Mouse (Mus musculus) ZHBTc4 (cell line): ENCODE measurements around the gene Arhgef38.

Experiments used
- DNase-seq: peaks from one replicate; pipeline ENCODE4 v3.0.0-alpha.2; 2011; ENCODE audit warnings: low read depth, low spot score

Gene Arhgef38

DNA sequence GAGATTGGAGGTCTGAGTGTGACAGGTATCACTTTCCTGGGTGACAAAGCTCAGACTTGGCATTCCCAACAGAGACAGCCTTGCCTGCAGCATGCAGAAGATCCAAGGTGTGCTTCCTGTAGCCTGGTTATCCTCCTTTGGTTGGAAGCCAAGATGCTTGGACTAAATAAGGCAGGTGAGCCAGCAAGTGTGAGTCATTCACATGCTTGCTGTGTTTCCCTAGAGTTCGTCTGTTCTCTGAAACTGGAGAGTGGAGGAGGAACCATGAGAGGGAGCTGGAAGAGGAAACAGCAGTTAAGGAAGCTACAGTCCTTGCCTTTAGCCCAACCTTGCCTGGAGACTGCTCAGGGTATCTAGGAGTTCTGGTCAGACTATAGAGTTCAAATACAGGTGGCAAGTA is 69.6 kb downstream of the Arhgef38 start:
- DNase-seq, result no peak

GRCm38 (mm10) chr3:133163913-133164406 is 70.8 kb downstream of the Arhgef38 start:
- no peak for DNase-seq

- no peak for DNase-seq
Measured at GRCm38 (mm10) chr3:133163174-133163573, 71.6 kb downstream of the Arhgef38 start.

- no peak for DNase-seq
Measured at GRCm38 (mm10) chr3:133161407-133161806, 73.3 kb downstream of the Arhgef38 start.

- no peak for DNase-seq
Measured at GRCm38 (mm10) chr3:133158260-133158659, 76.5 kb downstream of the Arhgef38 start.

- DNase-seq, result no peak
Measured at GRCm38 (mm10) chr3:133154683-133155082, 80.1 kb downstream of the Arhgef38 start.

GRCm38 (mm10) chr3:133153629-133154028 is 81.1 kb downstream of the Arhgef38 start:
- DNase-seq, result no peak

GRCm38 (mm10) chr3:133152831-133153230 is 81.9 kb downstream of the Arhgef38 start:
- DNase-seq, result no peak

DNA sequence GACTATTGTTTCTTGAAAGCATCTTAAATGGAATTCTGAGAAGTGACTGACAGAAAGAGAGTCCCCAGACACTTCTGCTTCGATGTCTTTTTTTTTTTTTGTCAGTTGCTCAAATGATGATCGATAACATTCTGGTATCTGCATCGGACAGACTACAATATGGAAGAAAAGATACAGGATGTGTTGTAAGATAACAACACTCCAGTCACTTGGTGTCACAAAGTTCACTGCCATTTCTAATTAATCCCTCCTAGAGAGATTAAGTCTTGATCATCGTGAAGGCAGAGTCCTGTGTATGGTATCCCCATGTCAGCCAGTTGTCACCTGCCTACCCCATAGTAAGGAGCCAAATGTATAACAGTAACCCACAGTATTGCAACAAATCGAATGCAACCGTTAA is 83.1 kb downstream of the Arhgef38 start:
- DNase-seq, result no peak

GRCm38 (mm10) chr3:133144511-133145147 is 90.1 kb downstream of the Arhgef38 start:
- DNase-seq, result no peak

- no peak for DNase-seq
Measured at GRCm38 (mm10) chr3:133141877-133142276, 92.9 kb downstream of the Arhgef38 start.

DNA sequence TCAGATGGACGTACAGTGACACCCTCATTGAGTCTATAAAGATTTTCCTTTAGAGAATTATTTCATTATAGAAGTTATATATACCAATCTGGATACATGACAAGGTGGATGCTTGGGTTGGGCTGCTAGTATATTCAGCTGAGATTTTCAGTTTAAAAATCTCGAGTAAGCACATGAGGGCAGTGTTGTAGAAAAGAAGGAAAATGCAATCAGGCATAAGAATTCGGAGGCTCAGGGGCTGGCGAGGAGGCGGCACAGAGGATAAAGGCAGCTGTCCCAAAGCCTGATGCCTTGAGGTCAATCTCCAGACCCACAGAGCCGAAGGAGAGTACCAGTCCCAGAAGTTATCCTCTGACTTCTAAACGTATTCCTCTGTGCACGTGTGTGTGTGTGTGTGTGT is 102.1 kb downstream of the Arhgef38 start:
- no peak for DNase-seq

DNA sequence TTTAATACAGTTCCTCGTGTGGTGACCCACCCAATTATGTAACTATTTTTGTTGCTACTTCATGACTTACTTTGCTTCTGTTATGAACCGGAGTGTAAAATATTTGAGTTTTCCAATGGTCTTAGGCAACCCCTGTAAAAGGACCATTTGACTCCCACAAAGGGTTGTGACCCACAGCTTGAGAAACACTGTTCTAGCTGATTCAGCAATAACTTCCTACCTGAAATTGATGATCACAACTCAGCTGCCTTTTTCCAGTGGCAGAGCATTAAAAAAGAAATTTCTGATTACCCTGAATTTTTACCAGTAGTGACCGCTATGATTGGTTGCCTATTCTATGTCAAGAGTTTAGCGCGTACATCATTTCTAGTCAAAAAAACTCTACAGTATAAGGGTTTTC is 103.4 kb downstream of the Arhgef38 start:
- no peak for DNase-seq

- DNase-seq, result no peak
Measured at GRCm38 (mm10) chr3:133113281-133113680, 121.5 kb downstream of the Arhgef38 start.

DNA sequence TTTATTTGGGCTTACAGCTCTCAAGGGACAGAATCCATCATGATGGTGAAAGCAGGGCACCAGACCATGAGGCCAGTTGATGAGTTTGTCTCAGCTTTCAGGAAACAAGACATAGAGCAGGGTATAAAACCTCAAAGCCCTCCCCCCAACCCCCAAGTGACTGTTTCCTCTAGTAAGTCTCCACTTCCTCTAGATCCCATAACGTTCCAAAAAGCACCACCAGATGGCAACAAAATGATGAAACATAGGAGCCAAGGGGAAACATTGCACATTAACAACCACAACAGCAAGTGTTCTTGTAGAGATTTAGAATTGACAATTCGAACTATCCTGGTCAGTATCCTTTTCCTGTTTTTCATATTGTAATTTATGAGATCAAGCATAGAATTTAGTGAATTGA is 123.0 kb downstream of the Arhgef38 start:
- DNase-seq, result peak; percentile 45

- no peak for DNase-seq
Measured at GRCm38 (mm10) chr3:133109844-133110243, 124.9 kb downstream of the Arhgef38 start.

- DNase-seq, result no peak
Measured at GRCm38 (mm10) chr3:133108731-133109130, 126.0 kb downstream of the Arhgef38 start.

DNA sequence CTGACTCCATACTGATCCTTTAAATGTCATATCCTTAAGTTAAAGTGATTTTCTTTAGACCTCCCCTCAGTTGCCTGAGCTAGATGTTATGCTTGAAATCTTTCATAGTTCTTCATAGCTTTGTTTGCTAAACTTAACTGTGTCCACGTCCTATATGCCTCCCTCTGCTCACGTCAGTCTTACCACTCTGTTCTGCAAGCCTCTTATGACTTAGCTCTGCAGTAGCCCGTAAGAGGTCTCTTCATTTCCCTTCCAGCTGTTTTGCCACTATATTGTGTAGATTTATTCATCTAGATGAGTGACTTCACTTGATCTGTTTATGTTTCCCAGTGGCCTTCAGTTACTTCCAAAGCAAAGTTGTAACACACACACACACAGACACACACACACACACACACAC is 130.3 kb downstream of the Arhgef38 start:
- DNase-seq, result no peak

DNA sequence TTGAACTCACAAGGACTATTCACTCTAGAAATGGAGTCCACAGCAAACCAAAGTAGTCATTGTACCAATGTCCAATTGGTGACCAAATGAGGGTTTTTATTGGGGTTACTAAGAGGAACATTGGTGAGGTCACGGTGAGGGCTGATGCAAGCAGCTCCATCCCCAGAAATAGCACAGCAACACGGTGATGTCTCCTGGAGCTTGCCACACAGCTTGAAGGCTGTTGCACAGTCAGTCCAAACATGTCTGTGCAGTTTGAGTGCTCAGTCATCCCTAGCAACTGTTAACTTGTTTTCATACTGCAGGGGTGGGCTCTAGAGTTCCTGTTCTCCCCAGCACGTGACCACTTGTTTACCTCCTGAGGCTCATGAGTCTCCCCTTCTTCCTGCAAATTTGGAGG is 131.0 kb downstream of the Arhgef38 start:
- no peak for DNase-seq

GRCm38 (mm10) chr3:133098909-133099308 is 135.8 kb downstream of the Arhgef38 start:
- no peak for DNase-seq

DNA sequence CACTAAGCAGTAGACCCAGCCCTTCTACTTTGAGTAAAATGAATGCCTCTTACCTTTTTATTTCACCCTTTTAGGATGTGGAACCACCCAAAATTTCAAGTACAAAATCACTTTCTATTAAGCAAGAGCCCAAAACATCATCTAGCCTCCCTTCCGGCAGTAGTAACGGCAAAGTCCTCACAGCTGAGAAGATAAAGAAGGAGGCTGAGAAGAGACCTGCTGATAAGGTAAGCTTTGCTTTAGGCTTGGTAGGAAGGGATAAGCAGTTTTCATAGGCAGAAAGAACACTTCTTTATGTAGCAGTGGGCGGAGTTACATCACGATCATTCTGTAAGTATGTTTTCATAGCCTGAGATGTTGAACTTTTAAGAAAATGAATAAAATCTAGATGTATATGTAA is 136.4 kb downstream of the Arhgef38 start:
- DNase-seq, result no peak

- DNase-seq, result no peak
Measured at GRCm38 (mm10) chr3:133097936-133098335, 136.8 kb downstream of the Arhgef38 start.

DNA sequence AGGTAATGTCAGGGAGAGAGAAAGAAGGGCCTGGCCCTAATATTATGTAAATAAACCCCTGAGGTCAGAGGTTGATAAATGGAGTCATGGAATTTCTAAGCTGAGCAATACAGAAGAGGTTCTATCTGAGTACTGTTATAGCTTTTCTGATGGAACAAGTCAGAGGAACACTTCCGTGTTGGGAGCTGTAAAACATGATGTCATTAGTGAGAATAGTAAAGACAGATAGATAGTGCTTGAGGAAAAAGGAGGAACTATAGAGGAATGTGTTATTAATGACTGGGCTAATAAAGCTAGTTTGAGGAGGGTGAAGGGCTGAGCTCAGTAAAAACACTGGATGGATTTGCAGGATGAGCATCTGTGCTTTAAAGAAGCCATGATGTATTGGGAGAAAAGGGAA is 140.4 kb downstream of the Arhgef38 start:
- DNase-seq, result no peak

DNA sequence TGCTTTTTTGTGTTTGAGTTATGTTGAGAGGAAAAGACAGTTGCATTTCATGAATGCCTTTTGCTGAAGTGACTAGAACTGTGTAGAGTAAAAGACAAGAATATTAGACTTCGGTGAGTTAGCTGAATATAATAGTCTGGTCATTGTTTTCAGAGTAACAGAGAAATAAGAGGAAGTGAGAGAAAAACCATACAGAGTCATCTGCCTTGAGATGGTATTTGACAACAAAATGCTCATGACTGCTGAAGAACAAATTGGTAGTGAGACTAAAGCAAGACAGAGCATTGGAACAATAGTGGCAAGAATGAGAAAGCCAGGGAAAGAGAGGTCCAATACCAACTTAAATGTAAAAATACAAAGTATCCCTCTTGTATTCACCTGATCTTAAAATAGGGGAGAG is 141.8 kb downstream of the Arhgef38 start:
- no peak for DNase-seq
